Mouse (Mus musculus) ovary, postnatal 10 days (tissue): ENCODE measurements at regions not wholly inside any gene's neighbourhood (a gene's known extent, or its start where the extent isn't known, plus 50 kb on each side); places are given as distances from the start of the nearest gene placed in this dataset.

ENCODE experiments used
- DNase-seq: peaks from one replicate; pipeline ENCODE4 v3.0.0; 2022; ENCODE audit warnings: low spot score

DNA sequence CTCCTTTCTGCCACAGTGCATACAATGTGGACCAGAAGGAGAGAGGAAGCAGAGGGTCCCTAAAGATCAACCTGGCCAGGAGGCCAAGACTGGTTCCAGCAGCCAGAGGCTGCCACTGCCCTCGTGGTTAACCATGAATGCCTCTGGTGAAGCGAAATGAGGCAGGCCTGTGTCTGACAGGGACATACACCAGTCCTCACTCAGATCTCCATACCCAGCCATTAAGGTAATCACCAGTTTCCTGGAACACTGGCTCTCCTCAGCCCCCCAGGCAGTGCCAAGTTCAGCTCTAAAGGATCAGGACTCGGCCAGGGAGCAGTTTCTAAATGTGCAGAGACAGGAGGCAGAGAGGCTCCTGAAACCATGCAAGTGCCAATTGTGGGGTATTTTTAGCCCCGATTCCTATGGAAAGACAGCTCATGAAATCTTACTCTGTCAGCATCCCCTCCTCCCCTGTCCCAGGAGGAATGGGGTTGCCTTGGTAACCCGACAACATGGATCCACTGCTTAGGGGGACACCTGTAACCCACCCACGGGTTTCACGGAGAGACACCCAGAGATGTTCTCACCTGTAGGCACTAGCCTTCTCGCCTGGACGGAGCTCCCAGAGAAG, 103.6 kb downstream of the Ier5 start:
- DNase-seq, result no peak

GRCm38 (mm10) chr1:154993927-154994856, 105.2 kb downstream of the Ier5 start:
- no peak for DNase-seq

- no peak for DNase-seq
Measured at GRCm38 (mm10) chr1:154983325-154983724, 99.0 kb upstream of the Cacna1e start.

GRCm38 (mm10) chr1:154982836-154983235, 98.5 kb upstream of the Cacna1e start:
- DNase-seq, result no peak

DNA sequence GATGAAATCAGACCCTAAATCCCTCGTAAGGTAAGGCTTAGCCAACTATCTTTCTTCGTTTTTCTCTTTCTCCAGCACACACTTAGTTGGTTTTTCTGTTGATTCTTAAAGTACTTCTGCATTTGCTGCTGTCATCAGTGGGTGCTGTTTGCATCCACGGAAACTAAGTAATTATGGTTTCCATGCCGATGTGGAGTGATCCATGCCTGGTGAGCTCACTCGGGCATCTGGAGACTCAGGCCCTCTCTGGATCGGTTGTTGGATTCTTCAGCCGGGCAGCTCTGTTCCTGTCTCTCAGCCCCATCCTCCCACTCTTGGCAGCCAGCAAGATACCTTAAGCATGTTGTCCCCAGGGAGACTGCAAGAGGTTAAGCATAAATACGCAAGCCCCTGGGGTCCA, 97.4 kb upstream of the Cacna1e start:
- no peak for DNase-seq

- no peak for DNase-seq
Measured at GRCm38 (mm10) chr1:154975732-154976131, 91.4 kb upstream of the Cacna1e start.

GRCm38 (mm10) chr1:154961271-154961670, 77.0 kb upstream of the Cacna1e start:
- no peak for DNase-seq

DNA sequence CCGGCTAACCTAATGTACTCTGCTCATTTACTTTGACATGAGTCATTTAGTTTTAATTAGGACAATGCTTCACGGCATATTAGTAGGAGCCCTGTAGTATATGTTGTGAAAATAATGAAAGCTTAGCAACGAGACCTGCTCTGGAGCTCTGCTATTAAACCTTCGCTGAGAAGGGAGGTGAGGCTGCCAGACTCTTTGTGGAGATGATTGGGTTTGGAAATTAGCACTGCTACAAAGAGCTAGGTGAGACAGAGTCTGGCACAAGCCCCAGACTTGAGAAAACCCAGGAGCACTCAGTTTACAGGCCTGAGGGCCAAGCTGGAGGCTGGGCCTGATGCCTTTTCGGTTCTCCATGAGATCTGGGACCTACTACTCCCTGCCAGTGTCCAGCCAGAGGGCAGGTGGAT, 72.3 kb upstream of the Cacna1e start:
- DNase-seq, result no peak

DNA sequence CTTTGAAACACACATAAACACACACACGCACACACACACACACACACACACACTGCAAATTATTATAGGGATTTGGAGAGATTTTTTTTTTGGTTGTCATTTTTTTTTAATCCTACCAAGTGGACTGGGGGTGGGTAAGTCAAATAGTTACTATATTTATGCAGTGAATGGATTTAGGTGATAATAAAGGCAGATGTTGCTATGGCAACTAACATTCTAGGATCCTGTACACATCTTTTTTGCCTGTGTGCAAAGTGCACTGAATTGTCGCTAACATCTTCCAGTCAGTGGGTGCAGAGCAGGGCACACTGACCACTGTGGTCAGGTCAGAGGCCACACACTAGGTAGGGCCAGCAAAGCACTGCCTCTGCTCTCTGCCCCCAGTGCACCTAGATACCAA, 68.4 kb upstream of the Cacna1e start:
- no peak for DNase-seq
